Mouse (Mus musculus): ENCODE measurements around the gene Gm6509. TPM values are rescaled to one million over a fixed set of nuclear protein-coding genes. Genes with fewer than 3 reads are reported as not detected.
"Not testable (repeated sequence)": the region's sequence is repeated elsewhere in the genome, so short reads cannot be mapped to it uniquely, and the experiment has no call there.

Gene Gm6509
- not detected in 2 replicates for total RNA-seq (2017)

DNA sequence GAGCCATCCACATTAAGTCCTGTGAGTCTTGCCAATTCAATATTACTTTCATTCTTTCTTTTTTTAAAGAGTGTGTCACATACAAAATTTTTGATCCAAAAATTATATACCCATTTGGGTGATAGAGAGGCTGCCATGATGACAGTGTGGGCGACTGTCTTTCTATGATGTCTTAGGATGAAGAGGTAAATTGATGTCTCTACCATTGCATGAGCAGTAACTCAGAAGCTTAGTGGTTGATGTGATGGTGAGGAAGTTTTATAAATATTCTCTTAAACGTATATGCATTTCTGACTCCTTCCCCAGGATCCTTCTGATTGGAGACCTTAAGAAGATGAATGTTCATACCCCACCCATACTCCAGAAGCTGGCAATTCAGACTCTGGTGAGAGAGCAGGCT lies at the start of gene Gm6509:
Gene Gm6509 (plus strand): TSS at position 301 of the 400 bp plus-strand sequence.
- ATAC-seq (ENCODE audit: extremely low read depth, insufficient number of reproducible peaks, low FRiP score, poor library complexity, severe bottlenecking) = not testable (repeated sequence)

DNA sequence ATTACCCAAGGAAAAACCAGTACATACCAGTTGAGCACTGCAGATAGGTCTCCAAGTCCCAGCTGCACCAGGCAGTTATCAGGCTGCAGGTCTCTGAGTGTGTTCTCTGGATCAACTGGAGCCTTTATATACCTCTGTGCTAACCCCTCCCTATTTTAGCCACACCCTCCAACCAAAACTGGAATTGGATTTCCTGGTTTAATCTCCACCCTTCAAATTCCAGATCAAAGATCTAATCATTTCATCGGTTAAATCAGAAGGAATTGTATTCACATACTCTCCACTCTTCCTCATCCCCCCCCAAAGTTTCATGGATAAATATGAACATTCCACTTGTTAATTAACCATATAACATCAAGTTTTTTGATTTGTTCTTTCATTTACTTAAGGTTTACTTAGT lies 7.5 kb upstream of the Gm6509 start, which contains the start of gene Gm3147:
Gene Gm3147 (minus strand): TSS at position 101 of the 400 bp plus-strand sequence.
- ATAC-seq (ENCODE audit: extremely low read depth, insufficient number of reproducible peaks, low FRiP score, poor library complexity, severe bottlenecking) = not testable (repeated sequence)

DNA sequence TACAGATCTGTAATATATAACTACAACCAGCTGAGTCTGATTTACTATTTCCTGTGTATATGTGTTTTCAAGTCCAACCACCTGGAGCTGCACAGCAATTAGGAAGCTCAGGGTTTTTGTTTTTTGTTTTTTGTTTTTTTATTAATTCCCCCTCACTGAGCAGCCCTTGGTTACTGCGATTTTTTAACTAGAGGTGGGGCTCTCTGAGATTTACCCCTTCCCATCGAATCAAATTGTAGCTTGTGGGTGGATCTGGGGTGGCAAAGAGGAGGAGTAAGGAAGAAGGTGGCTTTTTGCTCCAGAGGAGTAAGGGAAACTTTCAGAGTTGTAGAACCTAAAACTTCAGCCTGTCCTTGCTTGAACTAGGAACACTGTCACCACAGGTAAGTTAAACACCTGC lies 24.3 kb downstream of the Gm6509 start, which contains the start of gene Gm6205:
Gene Gm6205 (plus strand): TSS at position 301 of the 400 bp plus-strand sequence.
- ATAC-seq (ENCODE audit: extremely low read depth, insufficient number of reproducible peaks, low FRiP score, poor library complexity, severe bottlenecking) = not testable (repeated sequence)

Other genes starting within 250 kb of the Gm6509 start
- gene Gm7682, start 178.2 kb upstream of the Gm6509 start, total RNA-seq (2017) = not detected in 2 replicates
- gene Gm3139, start 97.7 kb upstream of the Gm6509 start, total RNA-seq (2017) = not detected in 2 replicates
- gene Gm3147, start 7.6 kb upstream of the Gm6509 start, total RNA-seq (2017) = not detected in 2 replicates
- not detected in 2 replicates for gene Gm6205, start 24.4 kb downstream of the Gm6509 start, total RNA-seq (2017)
- gene Gm3183, start 241.5 kb downstream of the Gm6509 start, total RNA-seq (2017) = not detected in 2 replicates